ENCODE assay signal across 9 mouse cellular contexts in genomic region chrX:71052115-71052478, GRCm38 (mm10). TPM values are rescaled to one million over a fixed set of nuclear protein-coding genes. Genes with fewer than 3 reads are reported as not detected.
A peak's percentile ranks its signal among the peaks of the same experiment; 100 is the strongest.
DNase-seq lines count a peak whose midpoint lies in the region; ATAC-seq lines count a peak whose summit lies in the region.
"Had no signal": no experiment of that assay in that cellular context is flagged by ENCODE, and none has a peak within 500 bp of the region (broad histone marks: within the 10 kb centered on the region; RNA-seq: fewer than 3 reads in every experiment).

No protein-coding gene starts in this region.

- H3K27me3 ChIP-seq in hindbrain, embryonic 15.5 days = 0 out of 2 replicates have a peak, but pooled peaks cover 2% of the 10 kb centered on the region

- H3K4me1 ChIP-seq in hindbrain, embryonic 15.5 days (replicated peaks) = peaks cover 18% of the 10 kb centered on the region

- ATAC-seq in hindbrain, embryonic 15.5 days (ENCODE audit: low FRiP score, low read depth) = peak; percentile 76
- ATAC-seq: Patski had no signal

- no peaks in the 10 kb centered on the region for H3K36me3 ChIP-seq in hindbrain, embryonic 15.5 days

- peak overlapping the region; percentile 67 for H3K27ac ChIP-seq in hindbrain, embryonic 15.5 days (replicated peaks)

- 13% methylated on average over 19 of the region's 19 CpGs for WGBS in hindbrain, embryonic 15.5 days

- H3K9ac ChIP-seq in hindbrain, embryonic 15.5 days = peak overlapping the region; percentile 66

- no peaks in the 10 kb centered on the region for H3K9me3 ChIP-seq in hindbrain, embryonic 15.5 days

- H3K4me3 ChIP-seq in hindbrain, embryonic 15.5 days = peak overlapping the region; percentile 54

- H3K4me2 ChIP-seq in hindbrain, embryonic 15.5 days = peak overlapping the region; percentile 77

- peak; percentile 83 to 93 for DNase-seq in adrenal gland, adult (ENCODE audit: inconsistent age in 2 of 2, low spot score in 1 of 2)
- DNase-seq in cerebellum, postnatal 4 days (ENCODE audit: low spot score in 2 of 2) = peak; percentile 72 to 84
- peak; percentile 27 to 58 for DNase-seq in gastrocnemius, adult 8-10 months (ENCODE audit: low spot score in 2 of 2)
- peak; percentile 61 for DNase-seq in left cerebral cortex, adult 11 months (ENCODE audit: low spot score)
- peak; percentile 88 for DNase-seq in lung, postnatal 10 days
- DNase-seq in retina, embryonic 14.5 days (ENCODE audit: low spot score) = peak; percentile 85
- DNase-seq in urinary bladder, postnatal 25 days (ENCODE audit: low spot score) = peak; percentile 61

RNA-seq across cellular contexts. Expression of gene Mamld1, which starts 2.0 kb away (rescaled TPM):
- 1 to 10 TPM; 1.3 to 2.1 (median 1.6) TPM for total RNA-seq in gastrocnemius, adult 8-10 months (2022)
- 5.6 and 6.4 TPM in 2 replicates for polyA plus RNA-seq in hindbrain, embryonic 15.5 days (2015; fragmentation: Nextera tagmentation; extraction: Ambion mirVana)

Comparison
In these comparisons a context has a peak if more than half of its experiments do, and no peak if none do; other contexts are left out.
1. Peak in every context shown above with its lines: DNase-seq, ATAC-seq, H3K4me3 ChIP-seq and H3K27ac ChIP-seq.